Mouse (Mus musculus): ENCODE measurements around the gene Elovl4. TPM values are rescaled to one million over a fixed set of nuclear protein-coding genes. Genes with fewer than 3 reads are reported as not detected.

Elovl4 gene
- polyA plus RNA-seq, 1 experiment from 2014 or later, result 20.1 TPM

Other genes with a start within 250 kb of the Elovl4 start
- gene Ttk, start 28.4 kb upstream of the Elovl4 start, polyA plus RNA-seq (2016; fragmentation: Nextera tagmentation; extraction: Ambion mirVana), result 44.0 and 45.0 TPM in 2 replicates
- 60.9 and 62.1 TPM in 2 replicates for gene Bckdhb, start 118.9 kb upstream of the Elovl4 start, polyA plus RNA-seq (2016; fragmentation: Nextera tagmentation; extraction: Ambion mirVana)